Mouse (Mus musculus): ENCODE data around the gene Esrp2. TPM values are rescaled to one million over a fixed set of nuclear protein-coding genes. Genes with fewer than 3 reads are reported as not detected.

Esrp2 gene
- 10.8 and 13.2 TPM in 2 replicates for polyA plus RNA-seq (2011; ENCODE audit: insufficient read depth, insufficient read length, low read depth, missing spikeins)

- peak; percentile 88 for TF ChIP-seq POLR2A (IDR thresholded peaks at IDR 0.05; ENCODE audit: insufficient read depth, low read length)
- TF ChIP-seq EP300 (IDR thresholded peaks at IDR 0.05; ENCODE audit: insufficient read depth, low read depth, low read length), result peak; percentile 61
- no peak for TF ChIP-seq CTCF (IDR thresholded peaks at IDR 0.05; ENCODE audit: low read depth, low read length)
- Histone ChIP-seq H3K27ac (ENCODE audit: insufficient read depth, low read length) (peak within 1 kb of the TSS; percentile 45), H3K4me3 (ENCODE audit: low read depth, low read length) (peak within 1 kb of the TSS; percentile 93), H3K27me3 (ENCODE audit: control insufficient read depth, insufficient read depth, low read length, poor library complexity, severe bottlenecking) (peaks cover 3% of the 10 kb centered on the region; the same call in 1 of the 2 replicates), H3K4me1 (ENCODE audit: control insufficient read depth, insufficient read depth, low read length) (peaks cover 7% of the 10 kb centered on the region), H3K9ac (ENCODE audit: low read depth, poor library complexity, severe bottlenecking) (peak within 1 kb of the TSS; percentile 93), H3K36me3 (ENCODE audit: control insufficient read depth, insufficient read depth, low read length, poor library complexity, severe bottlenecking) (peaks cover 9% of the 10 kb centered on the region; the same call in 1 of the 2 replicates), H3K9me3 (replicated peaks; ENCODE audit: control insufficient read depth, insufficient read depth, low read length, poor library complexity, severe bottlenecking) (no peaks in the 10 kb centered on the region)
Observed at GRCm38 (mm10) chr8:106136156-106137130, at the start of gene Esrp2. Gene Esrp2 (minus strand): TSS chr8:106136974.

- H3K36me3 ChIP-seq (ENCODE audit: control insufficient read depth, insufficient read depth, low read length, poor library complexity, severe bottlenecking), result peaks cover 15% of the 10 kb centered on the region
- H3K9ac ChIP-seq (ENCODE audit: low read depth, poor library complexity, severe bottlenecking), result no peak overlapping the region
- no peak overlapping the region for H3K4me3 ChIP-seq (ENCODE audit: low read depth, low read length)
- no peaks in the 10 kb centered on the region for H3K9me3 ChIP-seq (replicated peaks; ENCODE audit: control insufficient read depth, insufficient read depth, low read length, poor library complexity, severe bottlenecking)
- TF ChIP-seq EP300 (IDR thresholded peaks at IDR 0.05; ENCODE audit: insufficient read depth, low read depth, low read length), result no peak
- no peak for TF ChIP-seq CTCF (IDR thresholded peaks at IDR 0.05; ENCODE audit: low read depth, low read length)
- no peak for TF ChIP-seq POLR2A (IDR thresholded peaks at IDR 0.05; ENCODE audit: insufficient read depth, low read length)
- no peaks in the 10 kb centered on the region for H3K27me3 ChIP-seq (ENCODE audit: control insufficient read depth, insufficient read depth, low read length, poor library complexity, severe bottlenecking)
- no peak overlapping the region for H3K27ac ChIP-seq (ENCODE audit: insufficient read depth, low read length)
- H3K4me1 ChIP-seq (ENCODE audit: control insufficient read depth, insufficient read depth, low read length), result no peaks in the 10 kb centered on the region
Observed at GRCm38 (mm10) chr8:106186394-106186793, 49.6 kb upstream of the Esrp2 start.

GRCm38 (mm10) chr8:106185628-106186270, 49.0 kb upstream of the Esrp2 start:
- no peaks in the 10 kb centered on the region for H3K9me3 ChIP-seq (replicated peaks; ENCODE audit: control insufficient read depth, insufficient read depth, low read length, poor library complexity, severe bottlenecking)
- H3K27me3 ChIP-seq (ENCODE audit: control insufficient read depth, insufficient read depth, low read length, poor library complexity, severe bottlenecking), result no peaks in the 10 kb centered on the region
- no peaks in the 10 kb centered on the region for H3K4me1 ChIP-seq (ENCODE audit: control insufficient read depth, insufficient read depth, low read length)
- TF ChIP-seq EP300 (IDR thresholded peaks at IDR 0.05; ENCODE audit: insufficient read depth, low read depth, low read length), result no peak
- no peak overlapping the region for H3K9ac ChIP-seq (ENCODE audit: low read depth, poor library complexity, severe bottlenecking)
- H3K36me3 ChIP-seq (ENCODE audit: control insufficient read depth, insufficient read depth, low read length, poor library complexity, severe bottlenecking), result peaks cover 13% of the 10 kb centered on the region
- no peak overlapping the region for H3K27ac ChIP-seq (ENCODE audit: insufficient read depth, low read length)
- H3K4me3 ChIP-seq (ENCODE audit: low read depth, low read length), result no peak overlapping the region

GRCm38 (mm10) chr8:106178428-106178827, 41.7 kb upstream of the Esrp2 start:
- no peaks in the 10 kb centered on the region for H3K9me3 ChIP-seq (replicated peaks; ENCODE audit: control insufficient read depth, insufficient read depth, low read length, poor library complexity, severe bottlenecking)
- no peak overlapping the region for H3K9ac ChIP-seq (ENCODE audit: low read depth, poor library complexity, severe bottlenecking)
- H3K4me1 ChIP-seq (ENCODE audit: control insufficient read depth, insufficient read depth, low read length), result no peaks in the 10 kb centered on the region
- H3K4me3 ChIP-seq (ENCODE audit: low read depth, low read length), result no peak overlapping the region
- no peak overlapping the region for H3K27ac ChIP-seq (ENCODE audit: insufficient read depth, low read length)
- peaks cover 8% of the 10 kb centered on the region for H3K36me3 ChIP-seq (ENCODE audit: control insufficient read depth, insufficient read depth, low read length, poor library complexity, severe bottlenecking)
- no peaks in the 10 kb centered on the region for H3K27me3 ChIP-seq (ENCODE audit: control insufficient read depth, insufficient read depth, low read length, poor library complexity, severe bottlenecking)
- TF ChIP-seq POLR2A (IDR thresholded peaks at IDR 0.05; ENCODE audit: insufficient read depth, low read length), result no peak
- no peak for TF ChIP-seq CTCF (IDR thresholded peaks at IDR 0.05; ENCODE audit: low read depth, low read length)
- TF ChIP-seq EP300 (IDR thresholded peaks at IDR 0.05; ENCODE audit: insufficient read depth, low read depth, low read length), result no peak

- Histone ChIP-seq H3K27me3 (ENCODE audit: control insufficient read depth, insufficient read depth, low read length, poor library complexity, severe bottlenecking) (no peaks in the 10 kb centered on the region), H3K9me3 (replicated peaks; ENCODE audit: control insufficient read depth, insufficient read depth, low read length, poor library complexity, severe bottlenecking) (no peaks in the 10 kb centered on the region), H3K9ac (ENCODE audit: low read depth, poor library complexity, severe bottlenecking) (no peak overlapping the region), H3K4me3 (ENCODE audit: low read depth, low read length) (no peak overlapping the region), H3K4me1 (ENCODE audit: control insufficient read depth, insufficient read depth, low read length) (no peaks in the 10 kb centered on the region), H3K27ac (ENCODE audit: insufficient read depth, low read length) (no peak overlapping the region), H3K36me3 (ENCODE audit: control insufficient read depth, insufficient read depth, low read length, poor library complexity, severe bottlenecking) (peaks cover 6% of the 10 kb centered on the region)
- no peak for TF ChIP-seq CTCF (IDR thresholded peaks at IDR 0.05; ENCODE audit: low read depth, low read length)
- TF ChIP-seq EP300 (IDR thresholded peaks at IDR 0.05; ENCODE audit: insufficient read depth, low read depth, low read length), result no peak
- TF ChIP-seq POLR2A (IDR thresholded peaks at IDR 0.05; ENCODE audit: insufficient read depth, low read length), result no peak
Observed at GRCm38 (mm10) chr8:106177594-106177993, 40.8 kb upstream of the Esrp2 start.

All from ES-Bruce4 (cell line).